Mouse (Mus musculus) brain, adult 2 months (tissue): ENCODE measurements around the gene Zbtb44.
"Not testable (repeated sequence)": the region's sequence is repeated elsewhere in the genome, so short reads cannot be mapped to it uniquely, and the experiment has no call there.

Experiments
- DNase-seq: peaks from one replicate; pipeline ENCODE4 v3.0.0; 2011; ENCODE audit warnings: low read depth, low spot score

The Zbtb44 gene

GRCm38 (mm10) chr9:31030532-31031413 is at the start of gene Zbtb44:
Zbtb44 (plus strand) TSS chr9:31030644.
- no peak for DNase-seq

GRCm38 (mm10) chr9:30985782-30986181 is 44.7 kb upstream of the Zbtb44 start:
- no peak for DNase-seq

GRCm38 (mm10) chr9:30993106-30993505 is 37.3 kb upstream of the Zbtb44 start:
- peak; percentile 20 for DNase-seq

- no peak for DNase-seq
These were observed 33.6 kb upstream of the Zbtb44 start for GRCm38 (mm10) chr9:30996590-30997562.

- peak; percentile 21 for DNase-seq
These were observed 29.8 kb upstream of the Zbtb44 start for GRCm38 (mm10) chr9:31000641-31001040.

- DNase-seq = no peak
These were observed 27.9 kb upstream of the Zbtb44 start for GRCm38 (mm10) chr9:31002528-31002927.

- DNase-seq = no peak
These were observed 21.1 kb upstream of the Zbtb44 start for GRCm38 (mm10) chr9:31009334-31009733.

GRCm38 (mm10) chr9:31010040-31010439 is 20.4 kb upstream of the Zbtb44 start:
- no peak for DNase-seq

GRCm38 (mm10) chr9:31010749-31011148 is 19.7 kb upstream of the Zbtb44 start:
- DNase-seq = peak; percentile 49

GRCm38 (mm10) chr9:31011533-31011932 is 18.9 kb upstream of the Zbtb44 start:
- DNase-seq = peak; percentile 33

- no peak for DNase-seq
These were observed 17.8 kb upstream of the Zbtb44 start for GRCm38 (mm10) chr9:31012674-31013073.

- DNase-seq = no peak
These were observed 17.0 kb upstream of the Zbtb44 start for GRCm38 (mm10) chr9:31013415-31013814.

GRCm38 (mm10) chr9:31017616-31018015 is 12.8 kb upstream of the Zbtb44 start:
- no peak for DNase-seq

- DNase-seq = no peak
These were observed 12.3 kb upstream of the Zbtb44 start for GRCm38 (mm10) chr9:31018158-31018557.

- DNase-seq = no peak
These were observed 11.7 kb upstream of the Zbtb44 start for GRCm38 (mm10) chr9:31018705-31019104.

- DNase-seq = no peak
These were observed 2.2 kb upstream of the Zbtb44 start for GRCm38 (mm10) chr9:31028251-31028650.

GRCm38 (mm10) chr9:31029751-31030511 is 513 bp upstream of the Zbtb44 start:
- peak; percentile 98 for DNase-seq

- no peak for DNase-seq
These were observed 985 bp downstream of the Zbtb44 start for GRCm38 (mm10) chr9:31031414-31031843.

- DNase-seq = no peak
These were observed 2.1 kb downstream of the Zbtb44 start for GRCm38 (mm10) chr9:31032546-31032945.

- DNase-seq = no peak
These were observed 19.8 kb downstream of the Zbtb44 start for GRCm38 (mm10) chr9:31050208-31050607.

- not testable (repeated sequence) for DNase-seq
These were observed 21.1 kb downstream of the Zbtb44 start for GRCm38 (mm10) chr9:31051509-31051908.
